Mouse (Mus musculus): Measurements from ENCODE around the gene Gm13695.
"Not testable (repeated sequence)": the region's sequence is repeated elsewhere in the genome, so short reads cannot be mapped to it uniquely, and the experiment has no call there.

Gene Gm13695

GRCm38 (mm10) chr2:83967013-83967412 is at the start of gene Gm13695:
Gene Gm13695 (plus strand): TSS chr2:83967313.
- DNase-seq (ENCODE audit: low read depth, low spot score) = not testable (repeated sequence)

GRCm38 (mm10) chr2:83929478-83930088 is 37.5 kb upstream of the Gm13695 start:
- no peak for DNase-seq (ENCODE audit: low read depth, low spot score)

GRCm38 (mm10) chr2:83940931-83941361 is 26.2 kb upstream of the Gm13695 start, which contains the start of gene Zswim2:
Gene Zswim2 (minus strand): TSS chr2:83941228.
- peak; percentile 70 for DNase-seq (ENCODE audit: low read depth, low spot score)

GRCm38 (mm10) chr2:83941378-83941777 is 25.7 kb upstream of the Gm13695 start:
- DNase-seq (ENCODE audit: low read depth, low spot score) = no peak

- no peak for DNase-seq (ENCODE audit: low read depth, low spot score)
These were observed 25.3 kb upstream of the Gm13695 start for GRCm38 (mm10) chr2:83941792-83942191.

- DNase-seq (ENCODE audit: low read depth, low spot score) = not testable (repeated sequence)
These were observed 11.7 kb upstream of the Gm13695 start, which contains the start of gene Gm13698 for GRCm38 (mm10) chr2:83955393-83955792. Gene Gm13698 (plus strand): TSS chr2:83955693.

GRCm38 (mm10) chr2:83961203-83961602 is 5.9 kb upstream of the Gm13695 start, which contains the start of gene Gm13693:
Gene Gm13693 (plus strand): TSS chr2:83961503.
- not testable (repeated sequence) for DNase-seq (ENCODE audit: low read depth, low spot score)

GRCm38 (mm10) chr2:83972823-83973222 is 5.7 kb downstream of the Gm13695 start, which contains the start of gene Gm13696:
Gene Gm13696 (plus strand): TSS chr2:83973123.
- not testable (repeated sequence) for DNase-seq (ENCODE audit: low read depth, low spot score)

GRCm38 (mm10) chr2:83978633-83979032 is 11.5 kb downstream of the Gm13695 start, which contains the start of gene Gm13694:
Gene Gm13694 (plus strand): TSS chr2:83978933.
- not testable (repeated sequence) for DNase-seq (ENCODE audit: low read depth, low spot score)

- DNase-seq (ENCODE audit: low read depth, low spot score) = not testable (repeated sequence)
These were observed 17.3 kb downstream of the Gm13695 start, which contains the start of gene Gm13697 for GRCm38 (mm10) chr2:83984443-83984842. Gene Gm13697 (plus strand): TSS chr2:83984743.

- not testable (repeated sequence) for DNase-seq (ENCODE audit: low read depth, low spot score)
These were observed 23.1 kb downstream of the Gm13695 start, which contains the start of gene Gm13691 for GRCm38 (mm10) chr2:83990253-83990652. Gene Gm13691 (plus strand): TSS chr2:83990553.

- not testable (repeated sequence) for DNase-seq (ENCODE audit: low read depth, low spot score)
These were observed 26.6 kb downstream of the Gm13695 start for GRCm38 (mm10) chr2:83993639-83994255.

- not testable (repeated sequence) for DNase-seq (ENCODE audit: low read depth, low spot score)
These were observed 27.4 kb downstream of the Gm13695 start for GRCm38 (mm10) chr2:83994526-83994925.

GRCm38 (mm10) chr2:84008913-84009312 is 41.8 kb downstream of the Gm13695 start:
- no peak for DNase-seq (ENCODE audit: low read depth, low spot score)

- no peak for DNase-seq (ENCODE audit: low read depth, low spot score)
These were observed 42.7 kb downstream of the Gm13695 start for GRCm38 (mm10) chr2:84009818-84010217.

- DNase-seq (ENCODE audit: low read depth, low spot score) = no peak
These were observed 47.5 kb downstream of the Gm13695 start for GRCm38 (mm10) chr2:84014572-84014971.

- DNase-seq (ENCODE audit: low read depth, low spot score) = not testable (repeated sequence)
These were observed 49.2 kb downstream of the Gm13695 start for GRCm38 (mm10) chr2:84016291-84016690.

- DNase-seq (ENCODE audit: low read depth, low spot score) = no peak
These were observed 51.2 kb downstream of the Gm13695 start for GRCm38 (mm10) chr2:84018330-84018729.
